Mouse (Mus musculus) cerebellum, adult 9-11 months (tissue): Measurements from ENCODE around the gene Bag3.
A peak's percentile ranks its signal among the peaks of the same experiment; 100 is the strongest.
"Not testable (repeated sequence)": the region's sequence is repeated elsewhere in the genome, so short reads cannot be mapped to it uniquely, and the experiment has no call there.

Experiments used
- DNase-seq: peaks from one replicate; pipeline ENCODE4 v3.0.0; 2022

Bag3 gene

GRCm38 (mm10) chr7:128570657-128571056, 47.2 kb downstream of the Bag3 start:
- not testable (repeated sequence) for DNase-seq

- DNase-seq, result no peak
Measured at GRCm38 (mm10) chr7:128572030-128572429, 48.6 kb downstream of the Bag3 start.

- DNase-seq, result no peak
Measured at GRCm38 (mm10) chr7:128575211-128575610, 51.8 kb downstream of the Bag3 start.

- no peak for DNase-seq
Measured at GRCm38 (mm10) chr7:128575794-128576193, 52.4 kb downstream of the Bag3 start.

- DNase-seq, result no peak
Measured at GRCm38 (mm10) chr7:128577607-128578006, 54.2 kb downstream of the Bag3 start.

GRCm38 (mm10) chr7:128578199-128578945, 55.0 kb downstream of the Bag3 start:
- DNase-seq, result no peak

GRCm38 (mm10) chr7:128579381-128579780, 56.0 kb downstream of the Bag3 start:
- DNase-seq, result no peak

- no peak for DNase-seq
Measured at GRCm38 (mm10) chr7:128580318-128580717, 56.9 kb downstream of the Bag3 start.

- DNase-seq, result no peak
Measured at GRCm38 (mm10) chr7:128581864-128582484, 58.6 kb downstream of the Bag3 start.

GRCm38 (mm10) chr7:128583213-128583948, 60.0 kb downstream of the Bag3 start:
- DNase-seq, result peak; percentile 68

- DNase-seq, result no peak
Measured at GRCm38 (mm10) chr7:128587334-128587933, 64.0 kb downstream of the Bag3 start.

- DNase-seq, result no peak
Measured at GRCm38 (mm10) chr7:128591345-128592084, 68.1 kb downstream of the Bag3 start.

GRCm38 (mm10) chr7:128592118-128592935, 68.9 kb downstream of the Bag3 start:
- no peak for DNase-seq

- DNase-seq, result no peak
Measured at GRCm38 (mm10) chr7:128592936-128593241, 69.5 kb downstream of the Bag3 start.

- no peak for DNase-seq
Measured at GRCm38 (mm10) chr7:128596274-128596673, 72.9 kb downstream of the Bag3 start.
